Mouse (Mus musculus): ENCODE measurements around the gene Cstf2t. TPM values are rescaled to one million over a fixed set of nuclear protein-coding genes. Genes with fewer than 3 reads are reported as not detected.

Cstf2t gene
- 72.0 and 78.7 TPM in 2 replicates for polyA plus RNA-seq (2016; fragmentation: Nextera tagmentation; extraction: Ambion mirVana)

DNA sequence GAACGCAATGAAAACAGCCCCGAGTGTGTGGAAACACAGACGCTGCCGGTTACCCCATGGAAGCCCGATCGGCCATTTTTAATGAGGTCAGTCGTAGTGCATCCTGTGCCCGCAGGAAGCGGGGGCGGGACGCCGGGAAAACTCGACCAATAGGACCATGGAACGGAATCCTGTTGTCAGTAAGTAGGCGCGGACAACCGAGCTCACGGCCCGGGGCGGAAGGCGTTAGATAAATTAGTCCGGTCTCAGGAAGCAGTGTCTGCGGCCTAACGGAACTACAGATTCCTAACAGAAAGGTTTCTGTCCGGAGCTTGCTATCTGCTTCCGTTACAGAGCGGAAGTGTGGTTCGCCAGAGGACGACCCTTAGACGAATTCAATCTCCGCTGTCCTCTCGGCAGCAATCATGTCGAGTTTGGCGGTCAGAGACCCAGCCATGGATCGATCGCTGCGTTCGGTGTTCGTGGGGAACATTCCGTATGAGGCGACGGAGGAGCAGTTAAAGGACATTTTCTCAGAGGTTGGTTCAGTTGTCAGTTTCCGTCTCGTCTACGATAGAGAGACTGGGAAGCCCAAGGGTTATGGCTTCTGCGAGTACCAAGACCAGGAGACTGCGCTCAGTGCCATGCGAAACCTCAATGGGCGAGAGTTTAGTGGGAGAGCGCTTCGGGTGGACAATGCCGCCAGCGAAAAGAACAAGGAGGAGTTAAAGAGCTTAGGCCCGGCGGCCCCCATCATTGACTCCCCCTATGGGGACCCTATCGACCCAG is at the start of gene Cstf2t:
Cstf2t (plus strand) TSS at position 176 of the 768 bp plus-strand sequence.
- peak; percentile 99 for ATAC-seq (ENCODE audit: low FRiP score)
- peaks cover 19% of the 10 kb centered on the region for H3K4me1 ChIP-seq
- 2% methylated on average over 56 of the region's 56 CpGs for WGBS
- H3K27me3 ChIP-seq: no peaks in the 10 kb centered on the region
- H3K4me3 ChIP-seq (replicated peaks): peak within 1 kb of the TSS; percentile 66
- H3K4me2 ChIP-seq: peak within 1 kb of the TSS; percentile 87
- peaks cover 33% of the 10 kb centered on the region for H3K36me3 ChIP-seq (replicated peaks)
- peak within 1 kb of the TSS; percentile 82 for H3K27ac ChIP-seq
- H3K9me3 ChIP-seq: no peaks in the 10 kb centered on the region
- peak within 1 kb of the TSS; percentile 74 for H3K9ac ChIP-seq

- Histone ChIP-seq H3K9ac (no peak overlapping the region), H3K27me3 (no peaks in the 10 kb centered on the region), H3K4me3 (replicated peaks) (no peak overlapping the region), H3K4me1 (peaks cover 7% of the 10 kb centered on the region), H3K4me2 (no peak overlapping the region), H3K36me3 (replicated peaks) (no peaks in the 10 kb centered on the region), H3K27ac (no peak overlapping the region), H3K9me3 (no peaks in the 10 kb centered on the region)
- ATAC-seq (ENCODE audit: low FRiP score): no peak
- 69% methylated on average over 3 of the region's 3 CpGs for WGBS
Observed at GRCm38 (mm10) chr19:31038951-31039350, 43.7 kb upstream of the Cstf2t start.

DNA sequence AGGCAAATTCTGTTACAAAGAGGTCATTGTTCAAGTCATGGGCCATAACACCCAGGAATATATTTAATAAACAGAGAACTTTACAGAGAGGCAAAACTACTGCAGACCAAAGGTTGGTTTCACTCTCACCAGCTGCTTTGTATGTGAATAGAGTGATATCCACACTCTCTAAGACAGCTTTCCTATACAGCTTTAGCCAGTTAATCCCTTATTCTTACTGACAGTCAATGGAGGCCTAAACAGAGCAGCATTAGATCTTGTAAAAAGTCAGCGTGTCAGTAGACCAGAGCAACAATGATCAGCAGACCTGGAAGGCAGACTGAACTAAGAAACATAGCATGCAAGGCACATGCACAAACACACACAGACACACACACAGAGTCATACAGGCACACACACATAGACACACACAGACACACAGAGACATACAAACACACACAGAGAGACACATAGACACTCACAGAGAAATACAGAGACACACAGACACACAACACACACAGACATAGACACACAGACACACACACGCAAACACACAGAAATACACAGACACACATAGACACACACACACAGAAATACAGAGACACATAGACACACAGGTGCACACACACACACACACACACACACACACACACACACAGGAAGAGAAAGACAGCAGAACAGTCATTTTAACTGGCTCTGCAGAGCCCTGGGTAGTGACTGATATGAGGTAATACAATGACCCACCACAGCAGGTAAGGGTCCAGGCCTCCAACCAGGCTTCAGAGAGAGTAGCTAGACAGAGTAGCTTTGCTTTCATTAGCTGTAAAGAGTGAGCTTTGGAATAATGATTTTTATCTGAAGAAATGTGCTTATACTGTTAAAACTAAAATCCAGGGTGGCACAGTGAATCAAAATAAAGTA is 41.4 kb upstream of the Cstf2t start:
- peaks cover 7% of the 10 kb centered on the region for H3K4me1 ChIP-seq
- no peaks in the 10 kb centered on the region for H3K9me3 ChIP-seq
- 55% methylated on average over 2 of the region's 2 CpGs for WGBS
- no peaks in the 10 kb centered on the region for H3K36me3 ChIP-seq (replicated peaks)
- H3K4me2 ChIP-seq: no peak overlapping the region
- H3K27ac ChIP-seq: no peak overlapping the region
- H3K9ac ChIP-seq: no peak overlapping the region
- ATAC-seq (ENCODE audit: low FRiP score): no peak
- H3K4me3 ChIP-seq (replicated peaks): no peak overlapping the region
- H3K27me3 ChIP-seq: no peaks in the 10 kb centered on the region

GRCm38 (mm10) chr19:31046601-31047000 is 36.0 kb upstream of the Cstf2t start:
- H3K4me1 ChIP-seq: no peaks in the 10 kb centered on the region
- WGBS: 94% methylated on average over 4 of the region's 4 CpGs
- no peak for ATAC-seq (ENCODE audit: low FRiP score)
- no peak overlapping the region for H3K9ac ChIP-seq
- no peaks in the 10 kb centered on the region for H3K27me3 ChIP-seq
- no peaks in the 10 kb centered on the region for H3K9me3 ChIP-seq
- H3K4me3 ChIP-seq (replicated peaks): no peak overlapping the region
- H3K36me3 ChIP-seq (replicated peaks): no peaks in the 10 kb centered on the region
- no peak overlapping the region for H3K4me2 ChIP-seq
- H3K27ac ChIP-seq: no peak overlapping the region

GRCm38 (mm10) chr19:31064740-31065139 is 17.9 kb upstream of the Cstf2t start:
- no peak for ATAC-seq (ENCODE audit: low FRiP score)
- no peak overlapping the region for H3K27ac ChIP-seq
- no peak overlapping the region for H3K4me3 ChIP-seq (replicated peaks)
- WGBS: 85% methylated on average over 1 of the region's 1 CpGs
- H3K9me3 ChIP-seq: no peaks in the 10 kb centered on the region
- H3K27me3 ChIP-seq: no peaks in the 10 kb centered on the region
- H3K36me3 ChIP-seq (replicated peaks): no peaks in the 10 kb centered on the region
- H3K4me1 ChIP-seq: no peaks in the 10 kb centered on the region
- no peak overlapping the region for H3K4me2 ChIP-seq
- no peak overlapping the region for H3K9ac ChIP-seq

DNA sequence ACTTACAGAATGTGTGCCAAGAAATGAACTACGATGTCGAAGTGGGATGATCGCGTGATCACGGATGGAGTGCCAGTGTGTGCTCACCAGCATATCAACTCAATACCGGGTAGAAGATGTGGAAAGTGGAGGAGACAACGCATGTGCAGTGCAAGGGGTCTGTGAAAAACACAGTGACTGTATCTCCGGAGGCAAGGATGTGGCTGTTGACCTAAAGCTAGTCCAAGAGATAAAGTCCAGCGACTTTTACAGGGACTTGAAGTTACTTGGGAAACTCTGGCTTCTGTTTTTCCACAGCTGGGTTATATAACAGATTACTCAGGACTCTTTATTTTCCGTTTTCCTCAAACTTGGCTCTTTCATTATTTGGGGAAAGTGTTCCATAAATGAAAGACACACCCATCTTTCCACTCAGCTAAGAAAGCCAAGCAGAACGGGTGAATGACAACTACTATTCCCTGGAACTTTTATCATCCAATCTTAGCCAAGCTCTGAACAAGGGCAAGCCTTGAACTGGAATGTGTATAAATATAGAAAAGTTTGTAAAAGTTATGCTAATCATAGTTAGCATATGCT is 17.3 kb upstream of the Cstf2t start:
- Histone ChIP-seq H3K27ac (no peak overlapping the region), H3K4me2 (no peak overlapping the region), H3K36me3 (replicated peaks) (no peaks in the 10 kb centered on the region), H3K4me1 (no peaks in the 10 kb centered on the region), H3K27me3 (no peaks in the 10 kb centered on the region), H3K4me3 (replicated peaks) (no peak overlapping the region), H3K9ac (no peak overlapping the region), H3K9me3 (no peaks in the 10 kb centered on the region)
- ATAC-seq (ENCODE audit: low FRiP score): no peak
- WGBS: 87% methylated on average over 11 of the region's 11 CpGs

DNA sequence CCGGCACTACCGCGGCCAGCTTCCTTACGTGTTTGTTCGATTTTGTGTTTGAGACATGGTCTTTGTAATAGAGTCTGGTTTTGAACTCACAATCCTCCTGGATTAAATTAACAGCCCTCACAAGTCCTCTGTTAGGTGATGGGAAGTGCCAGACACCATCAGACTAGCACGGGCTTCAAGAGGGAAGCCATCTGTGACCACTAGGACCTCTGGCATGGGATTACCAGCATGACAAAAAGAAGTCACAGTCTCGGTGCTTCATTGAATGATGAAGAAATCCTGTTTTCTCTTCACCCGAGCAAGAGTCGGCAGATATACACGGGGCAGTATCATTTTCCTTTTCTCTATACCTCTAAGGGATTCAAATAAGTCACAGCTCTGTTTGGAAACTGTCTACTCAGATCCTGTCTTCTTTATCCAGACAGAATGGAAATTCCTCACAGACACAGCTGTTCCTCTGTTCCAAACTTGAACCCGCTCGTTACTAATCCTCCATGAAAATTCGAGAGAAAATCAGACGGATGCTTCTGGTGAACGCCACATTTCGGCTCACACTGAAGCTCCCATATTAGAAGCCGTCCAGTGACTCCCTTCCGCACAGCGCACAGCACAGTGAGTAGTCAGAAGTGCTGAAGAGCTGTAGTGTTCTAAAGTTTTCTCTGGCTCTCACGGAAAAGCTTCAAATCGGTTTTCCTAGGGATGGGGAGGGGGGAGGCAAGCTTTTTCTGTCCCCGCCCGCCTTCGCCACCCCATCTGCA is 8.5 kb upstream of the Cstf2t start:
- Histone ChIP-seq H3K27me3 (no peaks in the 10 kb centered on the region), H3K27ac (peak overlapping the region; percentile 27), H3K4me2 (peak overlapping the region; percentile 35), H3K9ac (peak overlapping the region; percentile 21; the same call in 1 of the 2 replicates), H3K4me3 (replicated peaks) (no peak overlapping the region), H3K4me1 (peaks cover 11% of the 10 kb centered on the region; the same call in 1 of the 2 replicates), H3K36me3 (replicated peaks) (no peaks in the 10 kb centered on the region), H3K9me3 (no peaks in the 10 kb centered on the region)
- 31% methylated on average over 24 of the region's 24 CpGs for whole genome bisulfite sequencing
- 0 out of 2 replicates have a peak, but pooled peaks have one; percentile 39 for ATAC-seq (ENCODE audit: low FRiP score)

DNA sequence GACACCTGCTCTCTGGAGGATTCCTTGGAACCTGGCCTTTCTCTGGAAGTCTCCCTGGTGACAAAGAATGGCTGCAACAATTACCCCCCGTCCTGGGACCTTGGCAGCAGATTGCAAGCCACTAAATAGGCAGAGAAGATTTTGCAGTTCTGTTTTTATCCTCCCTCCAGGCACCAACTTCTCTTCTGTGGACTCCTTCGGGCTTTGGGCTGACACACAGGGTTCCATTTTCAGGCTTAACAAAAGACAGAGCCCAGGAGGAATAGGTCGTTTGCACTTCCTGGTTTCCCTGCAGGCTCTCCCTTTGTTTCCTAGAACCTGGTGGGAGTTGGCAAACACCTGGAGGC is 7.9 kb upstream of the Cstf2t start:
- ATAC-seq (ENCODE audit: low FRiP score): no peak
- Histone ChIP-seq H3K36me3 (replicated peaks) (no peaks in the 10 kb centered on the region), H3K4me3 (replicated peaks) (no peak overlapping the region), H3K9ac (0 out of 2 replicates have a peak overlapping the region, but pooled peaks have one; percentile 21), H3K4me1 (peaks cover 11% of the 10 kb centered on the region; the same call in 1 of the 2 replicates), H3K27ac (peak overlapping the region; percentile 27), H3K9me3 (no peaks in the 10 kb centered on the region), H3K4me2 (peak overlapping the region; percentile 35), H3K27me3 (no peaks in the 10 kb centered on the region)
- 4% methylated on average over 3 of the region's 3 CpGs for WGBS

DNA sequence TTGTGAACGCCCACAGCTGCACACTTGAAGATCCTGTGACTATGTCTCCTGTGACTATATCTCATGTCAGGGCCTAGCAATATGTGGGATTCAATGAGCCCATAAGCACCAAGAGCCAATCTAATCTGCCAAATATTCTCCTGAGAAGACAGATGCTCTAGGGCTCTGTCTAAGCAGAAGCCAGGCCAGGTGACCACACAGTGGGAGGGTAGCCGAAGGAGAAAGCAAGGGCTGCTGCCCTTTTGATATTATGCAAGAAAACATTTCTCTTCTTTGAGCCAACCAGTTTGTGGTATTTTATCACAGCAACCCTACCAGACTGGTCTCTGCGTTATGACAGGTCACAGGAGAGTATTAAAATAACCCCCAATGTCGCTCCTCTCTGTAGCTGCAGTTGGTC is 6.5 kb upstream of the Cstf2t start:
- Histone ChIP-seq H3K36me3 (replicated peaks) (no peaks in the 10 kb centered on the region), H3K4me3 (replicated peaks) (no peak overlapping the region), H3K9me3 (no peaks in the 10 kb centered on the region), H3K27ac (no peak overlapping the region), H3K4me2 (no peak overlapping the region), H3K4me1 (peaks cover 11% of the 10 kb centered on the region; the same call in 1 of the 2 replicates), H3K27me3 (no peaks in the 10 kb centered on the region), H3K9ac (no peak overlapping the region)
- no peak for ATAC-seq (ENCODE audit: low FRiP score)
- WGBS: 91% methylated on average over 4 of the region's 4 CpGs

GRCm38 (mm10) chr19:31078241-31078640 is 4.4 kb upstream of the Cstf2t start:
- Histone ChIP-seq H3K27me3 (no peaks in the 10 kb centered on the region), H3K36me3 (replicated peaks) (no peaks in the 10 kb centered on the region), H3K9me3 (no peaks in the 10 kb centered on the region), H3K4me2 (no peak overlapping the region), H3K27ac (no peak overlapping the region), H3K9ac (no peak overlapping the region), H3K4me1 (peaks cover 11% of the 10 kb centered on the region; the same call in 1 of the 2 replicates), H3K4me3 (replicated peaks) (no peak overlapping the region)
- WGBS: 43% methylated on average over 3 of the region's 3 CpGs
- ATAC-seq (ENCODE audit: low FRiP score): no peak

GRCm38 (mm10) chr19:31082226-31082625 is 411 bp upstream of the Cstf2t start:
- Histone ChIP-seq H3K4me3 (replicated peaks) (peak overlapping the region; percentile 66), H3K27ac (peak overlapping the region; percentile 68), H3K27me3 (no peaks in the 10 kb centered on the region), H3K9me3 (no peaks in the 10 kb centered on the region), H3K4me1 (peaks cover 19% of the 10 kb centered on the region), H3K36me3 (replicated peaks) (peaks cover 31% of the 10 kb centered on the region), H3K9ac (peak overlapping the region; percentile 42), H3K4me2 (peak overlapping the region; percentile 50)
- ATAC-seq (ENCODE audit: low FRiP score): peak; percentile 72
- 21% methylated on average over 7 of the region's 7 CpGs for WGBS
